Mouse (Mus musculus) kidney, adult 2 months (tissue): ENCODE results near the gene Mms22l.

Source experiments
- CTCF ChIP-seq: fragments of 200-500 bp; conservative IDR thresholded peaks from 2 replicates; pipeline ENCODE4 v1.5.1; 2011; ENCODE audit warnings: low read depth, mild to moderate bottlenecking, control low read depth, low read length, moderate library complexity, mixed read lengths; ENCODE audit not compliant: insufficient read depth, insufficient read length
- POLR2A ChIP-seq: fragments of 200-500 bp; IDR thresholded peaks from one replicate; pipeline ENCODE4 v1.6.1; 2011; ENCODE audit warnings: low read depth, low read length, control low read depth

GRCm38 (mm10) chr4:24642306-24642705, 146.1 kb downstream of the Mms22l start:
- TF ChIP-seq CTCF = no peak
- no peak for TF ChIP-seq POLR2A
